In genomic region chr9:66116890-66117289, GRCm38 (mm10) we compare ENCODE assay signal across 11 mouse cellular contexts. TPM values are rescaled to one million over a fixed set of nuclear protein-coding genes. Genes with fewer than 3 reads are reported as not detected.
DNase-seq lines count a peak whose midpoint lies in the region; ATAC-seq and TF ChIP-seq lines count a peak whose summit lies in the region.
"Had no signal": no experiment of that assay in that cellular context is flagged by ENCODE, and none has a peak within 500 bp of the region (broad histone marks: within the 10 kb centered on the region; RNA-seq: fewer than 3 reads in every experiment).

No protein-coding gene starts in this region.

- H3K9ac ChIP-seq in forebrain, postnatal 0 days: no peak overlapping the region
- no peak overlapping the region for H3K9ac ChIP-seq in forebrain, embryonic 13.5 days
- no peak overlapping the region for H3K9ac ChIP-seq in neural tube, embryonic 15.5 days (replicated peaks)
- H3K9ac ChIP-seq: neural tube, embryonic 12.5 days had no signal

- H3K9me3 ChIP-seq in forebrain, postnatal 0 days (ENCODE audit: low read length): no peaks in the 10 kb centered on the region
- no peaks in the 10 kb centered on the region for H3K9me3 ChIP-seq in forebrain, embryonic 13.5 days (replicated peaks)
- H3K9me3 ChIP-seq in neural tube, embryonic 15.5 days (replicated peaks): no peaks in the 10 kb centered on the region
- H3K9me3 ChIP-seq: neural tube, embryonic 12.5 days had no signal

- intact Hi-C loops in left cerebral cortex, adult 2 months (cut with DNase I): no loop called here
- intact Hi-C loops in left cerebral cortex, postnatal 4 days (cut with DNase I): no loop called here

- peaks cover 6% of the 10 kb centered on the region; the same call in 1 of the 2 replicates for H3K36me3 ChIP-seq in forebrain, postnatal 0 days (ENCODE audit: insufficient read depth)
- H3K36me3 ChIP-seq in forebrain, embryonic 13.5 days (ENCODE audit: poor library complexity, severe bottlenecking): peaks cover 21% of the 10 kb centered on the region
- H3K36me3 ChIP-seq in neural tube, embryonic 15.5 days: peaks cover 6% of the 10 kb centered on the region

- H3K27ac ChIP-seq in forebrain, postnatal 0 days (ENCODE audit: low read depth, low read length): no peak overlapping the region
- no peak overlapping the region for H3K27ac ChIP-seq in forebrain, embryonic 13.5 days
- H3K27ac ChIP-seq in neural tube, embryonic 15.5 days (replicated peaks): peak overlapping the region; percentile 43
- H3K27ac ChIP-seq in left cerebral cortex, adult 2 months: no peak overlapping the region
- H3K27ac ChIP-seq: heart, adult 2 months; neural tube, embryonic 12.5 days had no signal

- peak; percentile 61 for ATAC-seq in forebrain, postnatal 0 days
- ATAC-seq in forebrain, embryonic 13.5 days: no peak
- no peak for ATAC-seq in neural tube, embryonic 15.5 days (ENCODE audit: low FRiP score)

- no peaks in the 10 kb centered on the region for H3K4me1 ChIP-seq in forebrain, postnatal 0 days (ENCODE audit: insufficient read depth)
- peaks cover 23% of the 10 kb centered on the region; the same call in 1 of the 2 replicates for H3K4me1 ChIP-seq in forebrain, embryonic 13.5 days
- peaks cover 10% of the 10 kb centered on the region for H3K4me1 ChIP-seq in neural tube, embryonic 15.5 days

- no peaks in the 10 kb centered on the region for H3K27me3 ChIP-seq in forebrain, postnatal 0 days (ENCODE audit: insufficient read depth, low read length)
- no peaks in the 10 kb centered on the region for H3K27me3 ChIP-seq in forebrain, embryonic 13.5 days
- no peaks in the 10 kb centered on the region for H3K27me3 ChIP-seq in neural tube, embryonic 15.5 days (replicated peaks)
- H3K27me3 ChIP-seq: neural tube, embryonic 12.5 days had no signal

- no peak for TF ChIP-seq CTCF in forebrain, postnatal 0 days (IDR thresholded peaks at IDR 0.05; ENCODE audit: low read depth)
- no peak for TF ChIP-seq CTCF in left cerebral cortex, adult 2 months (IDR thresholded peaks at IDR 0.05)

- H3K4me2 ChIP-seq in forebrain, postnatal 0 days (ENCODE audit: low read depth): no peak overlapping the region
- no peak overlapping the region for H3K4me2 ChIP-seq in forebrain, embryonic 13.5 days
- no peak overlapping the region for H3K4me2 ChIP-seq in neural tube, embryonic 15.5 days
- H3K4me2 ChIP-seq: neural tube, embryonic 12.5 days had no signal

- 59% methylated on average over 8 of the region's 8 CpGs for WGBS in forebrain, postnatal 0 days
- WGBS in forebrain, embryonic 13.5 days: 65% methylated on average over 8 of the region's 8 CpGs
- WGBS in neural tube, embryonic 15.5 days: 64% methylated on average over 8 of the region's 8 CpGs

- H3K4me3 ChIP-seq in forebrain, postnatal 0 days (ENCODE audit: low read depth, low read length): no peak overlapping the region
- no peak overlapping the region for H3K4me3 ChIP-seq in forebrain, embryonic 13.5 days
- no peak overlapping the region for H3K4me3 ChIP-seq in neural tube, embryonic 15.5 days (replicated peaks)
- no peak overlapping the region for H3K4me3 ChIP-seq in left cerebral cortex, adult 2 months
- H3K4me3 ChIP-seq: heart, adult 2 months; neural tube, embryonic 12.5 days had no signal

- no peak for DNase-seq in forebrain, postnatal 0 days
- DNase-seq in lung, adult 18-20 months: peak; percentile 19 to 35
- no peak for DNase-seq in lung, postnatal 25 days (ENCODE audit: low spot score)
- DNase-seq in gastrocnemius, postnatal 25 days: peak; percentile 53
- DNase-seq in left cerebral cortex, adult 2 months (ENCODE audit: extremely low spot score in 1 of 2, low spot score in 2 of 2): no peak
- no peak for DNase-seq in left cerebral cortex, postnatal 4 days
- DNase-seq: cerebellum, adult 11 months had no signal

RNA-seq across cellular contexts. Expression of gene Snx1, which starts 9.5 kb away (rescaled TPM):
- 59.8 and 66.9 TPM in 2 replicates for total RNA-seq in forebrain, postnatal 0 days (2014; rRNA removed)
- polyA plus RNA-seq in forebrain, postnatal 0 days (2015; fragmentation: Nextera tagmentation; extraction: Ambion mirVana): 42.8 and 51.5 TPM in 2 replicates
- 120 and 124 TPM in 2 replicates for polyA plus RNA-seq in forebrain, embryonic 13.5 days (2015; fragmentation: Nextera tagmentation; extraction: Ambion mirVana)
- 10 to 100 TPM; 14.0 to 16.7 TPM for total RNA-seq in gastrocnemius, postnatal 25 days (2021)
- polyA plus RNA-seq in neural tube, embryonic 15.5 days (2015; fragmentation: Nextera tagmentation; extraction: Ambion mirVana): 70.4 and 80.0 TPM in 2 replicates
- 10 to 100 TPM; 71.8 to 74.8 TPM for total RNA-seq in left cerebral cortex, adult 2 months (2021)
- 10 to 100 TPM; 48.9 to 50.0 TPM for total RNA-seq in left cerebral cortex, postnatal 4 days (2021)

RNA-seq across cellular contexts. Expression of gene Ciao2a, which starts 9.5 kb away (rescaled TPM):
- total RNA-seq in forebrain, postnatal 0 days (2014; rRNA removed): 33.0 and 46.2 TPM in 2 replicates
- 60.7 and 67.7 TPM in 2 replicates for polyA plus RNA-seq in forebrain, postnatal 0 days (2015; fragmentation: Nextera tagmentation; extraction: Ambion mirVana)
- 126 and 139 TPM in 2 replicates for polyA plus RNA-seq in forebrain, embryonic 13.5 days (2015; fragmentation: Nextera tagmentation; extraction: Ambion mirVana)
- total RNA-seq in gastrocnemius, postnatal 25 days (2021): 10 to 100 TPM; 42.1 to 47.7 TPM
- 73.7 and 100 TPM in 2 replicates for polyA plus RNA-seq in neural tube, embryonic 15.5 days (2015; fragmentation: Nextera tagmentation; extraction: Ambion mirVana)
- total RNA-seq in left cerebral cortex, adult 2 months (2021): 10 to 100 TPM; 27.6 to 28.7 TPM
- total RNA-seq in left cerebral cortex, postnatal 4 days (2021): 10 to 100 TPM; 23.7 to 27.9 TPM

RNA-seq across cellular contexts. Expression of gene Dapk2, which starts 41.1 kb away (rescaled TPM):
- total RNA-seq in forebrain, postnatal 0 days (2014; rRNA removed): 1.9 and 3.4 TPM in 2 replicates
- polyA plus RNA-seq in forebrain, postnatal 0 days (2015; fragmentation: Nextera tagmentation; extraction: Ambion mirVana): 1.5 and 1.8 TPM in 2 replicates
- polyA plus RNA-seq in forebrain, embryonic 13.5 days (2015; fragmentation: Nextera tagmentation; extraction: Ambion mirVana): 2.4 and 4.1 TPM in 2 replicates
- 10 to 100 TPM; 25.7 to 27.9 TPM for total RNA-seq in gastrocnemius, postnatal 25 days (2021)
- polyA plus RNA-seq in neural tube, embryonic 15.5 days (2015; fragmentation: Nextera tagmentation; extraction: Ambion mirVana): 0.69 and 2.0 TPM in 2 replicates
- total RNA-seq in left cerebral cortex, adult 2 months (2021): 1 to 10 TPM; 2.6 to 2.8 TPM
- under 1 TPM; 0.84 to 0.97 TPM for total RNA-seq in left cerebral cortex, postnatal 4 days (2021)

RNA-seq across cellular contexts. Expression of gene Snx22, which starts 47.4 kb away (rescaled TPM):
- 4.0 and 5.8 TPM in 2 replicates for total RNA-seq in forebrain, postnatal 0 days (2014; rRNA removed)
- polyA plus RNA-seq in forebrain, postnatal 0 days (2015; fragmentation: Nextera tagmentation; extraction: Ambion mirVana): 7.3 and 7.5 TPM in 2 replicates
- polyA plus RNA-seq in forebrain, embryonic 13.5 days (2015; fragmentation: Nextera tagmentation; extraction: Ambion mirVana): 2.7 and 3.1 TPM in 2 replicates
- under 1 TPM; 0.18 to 0.21 TPM for total RNA-seq in gastrocnemius, postnatal 25 days (2021)
- polyA plus RNA-seq in neural tube, embryonic 15.5 days (2015; fragmentation: Nextera tagmentation; extraction: Ambion mirVana): 10.7 and 12.1 TPM in 2 replicates
- 1 to 10 TPM; 3.5 to 3.9 TPM for total RNA-seq in left cerebral cortex, adult 2 months (2021)
- total RNA-seq in left cerebral cortex, postnatal 4 days (2021): 1 to 10 TPM; 5.9 to 7.3 TPM

RNA-seq across cellular contexts. Expression of gene Ppib, which starts 56.9 kb away (rescaled TPM):
- total RNA-seq in forebrain, postnatal 0 days (2014; rRNA removed): 297 and 350 TPM in 2 replicates
- 350 and 413 TPM in 2 replicates for polyA plus RNA-seq in forebrain, postnatal 0 days (2015; fragmentation: Nextera tagmentation; extraction: Ambion mirVana)
- polyA plus RNA-seq in forebrain, embryonic 13.5 days (2015; fragmentation: Nextera tagmentation; extraction: Ambion mirVana): 357 and 381 TPM in 2 replicates
- 10 to 100 TPM; 50.9 to 69.2 TPM for total RNA-seq in gastrocnemius, postnatal 25 days (2021)
- polyA plus RNA-seq in neural tube, embryonic 15.5 days (2015; fragmentation: Nextera tagmentation; extraction: Ambion mirVana): 371 and 378 TPM in 2 replicates
- total RNA-seq in left cerebral cortex, adult 2 months (2021): 100 to 1,000 TPM; 161 to 170 TPM
- 100 to 1,000 TPM; 233 to 249 TPM for total RNA-seq in left cerebral cortex, postnatal 4 days (2021)

Comparison
In these comparisons a context has a peak if more than half of its experiments do, and no peak if none do; other contexts are left out.
1. DNase-seq: peak in lung, adult 18-20 months (2 of 2) and gastrocnemius, postnatal 25 days (single experiment); none in forebrain, postnatal 0 days (single experiment), lung, postnatal 25 days (single experiment), left cerebral cortex, adult 2 months (0 of 2) and left cerebral cortex, postnatal 4 days (single experiment).